Mouse (Mus musculus) CD8-positive naive resting alpha-beta T cell, adult 2 months (primary cell): ENCODE results near the gene P2ry10.
"Not testable (repeated sequence)": the region's sequence is repeated elsewhere in the genome, so short reads cannot be mapped to it uniquely, and the experiment has no call there.

Experiments used
- DNase-seq, 2 experiments: peaks; one replicate each; pipeline ENCODE4 v3.0.0; 2022; ENCODE audit warnings: low read depth in 2 of 2, low spot score in 2 of 2

P2ry10 gene

GRCm38 (mm10) chrX:107088177-107088576, at the start of gene P2ry10:
Gene P2ry10 (plus strand): TSS chrX:107088492.
- peak in 1 of 2 experiments; percentile 38 for DNase-seq

- no peak for DNase-seq
These were observed 49.1 kb upstream of the P2ry10 start for GRCm38 (mm10) chrX:107039146-107039545.

GRCm38 (mm10) chrX:107039635-107040034, 48.7 kb upstream of the P2ry10 start:
- DNase-seq, result no peak

- DNase-seq, result no peak
These were observed 45.9 kb upstream of the P2ry10 start for GRCm38 (mm10) chrX:107042367-107042766.

GRCm38 (mm10) chrX:107083407-107083806, 4.9 kb upstream of the P2ry10 start:
- DNase-seq, result not testable (repeated sequence)

GRCm38 (mm10) chrX:107084320-107084719, 4.0 kb upstream of the P2ry10 start:
- DNase-seq, result no peak

- DNase-seq, result peak; percentile 28 to 41
These were observed 839 bp downstream of the P2ry10 start for GRCm38 (mm10) chrX:107089131-107089530.

GRCm38 (mm10) chrX:107089930-107090329, 1.6 kb downstream of the P2ry10 start:
- no peak for DNase-seq

- no peak for DNase-seq
These were observed 7.3 kb downstream of the P2ry10 start for GRCm38 (mm10) chrX:107095633-107096032.

GRCm38 (mm10) chrX:107116333-107116732, 28.0 kb downstream of the P2ry10 start:
- DNase-seq, result no peak

- no peak for DNase-seq
These were observed 28.7 kb downstream of the P2ry10 start for GRCm38 (mm10) chrX:107116987-107117386.

- no peak for DNase-seq
These were observed 54.9 kb downstream of the P2ry10 start for GRCm38 (mm10) chrX:107143184-107143583.

GRCm38 (mm10) chrX:107143930-107144329, 55.6 kb downstream of the P2ry10 start:
- DNase-seq, result no peak

- no peak for DNase-seq
These were observed 60.4 kb downstream of the P2ry10 start, which contains the start of gene P2ry10b for GRCm38 (mm10) chrX:107148681-107149080. Gene P2ry10b (plus strand): TSS chrX:107148927.

GRCm38 (mm10) chrX:107149391-107149993, 61.2 kb downstream of the P2ry10 start:
- peak in 1 of 2 experiments; percentile 3 for DNase-seq

- DNase-seq, result no peak
These were observed 61.7 kb downstream of the P2ry10 start for GRCm38 (mm10) chrX:107150027-107150426.

GRCm38 (mm10) chrX:107150752-107151515, 62.6 kb downstream of the P2ry10 start:
- DNase-seq, result peak; percentile 2 to 26
